Mouse (Mus musculus): ENCODE data around the gene Ints1.

DNA sequence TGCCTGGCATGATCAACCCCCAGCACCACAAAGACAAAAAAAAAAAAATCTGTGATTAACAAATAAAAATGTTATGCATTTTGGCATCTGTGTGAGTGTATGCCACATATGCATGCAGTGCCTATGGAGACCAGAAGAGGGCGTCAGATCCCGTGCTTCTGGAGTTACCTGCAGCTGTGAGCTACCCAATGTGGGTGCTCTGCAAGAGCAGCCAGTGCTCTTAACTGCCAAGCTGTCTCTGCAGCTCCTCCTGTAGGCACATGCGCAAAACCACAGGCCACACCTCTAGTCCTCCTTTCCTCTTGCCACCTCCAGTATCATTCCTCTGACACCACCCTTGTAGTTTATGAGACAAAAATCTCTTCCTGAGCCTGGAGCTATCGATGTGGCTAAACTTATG lies 33.9 kb upstream of the Ints1 start:
- TF ChIP-seq CTCF (IDR thresholded peaks at IDR 0.05; ENCODE audit: borderline replicate concordance, insufficient read depth, low read length) (no peak), POLR2A (IDR thresholded peaks at IDR 0.05; ENCODE audit: low read depth, low read length) (no peak)
